Mouse (Mus musculus) olfactory bulb, adult 2 months (tissue): Measurements from ENCODE around the gene Wdr72.

Experiments
- CTCF ChIP-seq: fragments of 200-500 bp; IDR thresholded peaks from 2 replicates; pipeline ENCODE4 v1.5.1; 2012; ENCODE audit warnings: low read depth, mild to moderate bottlenecking, low read length, moderate library complexity; ENCODE audit not compliant: insufficient read depth
- POLR2A ChIP-seq: fragments of 200-500 bp; IDR thresholded peaks from 2 replicates; pipeline ENCODE4 v1.6.1; 2012; ENCODE audit warnings: mild to moderate bottlenecking, low read depth, low read length, moderate library complexity; ENCODE audit not compliant: insufficient read depth

GRCm38 (mm10) chr9:74330706-74331495 is 220.7 kb downstream of the Wdr72 start:
- no peak for TF ChIP-seq POLR2A
- TF ChIP-seq CTCF: no peak
